Mouse (Mus musculus) central nervous system, embryonic 14 days (tissue): ENCODE results near the gene Abca6. TPM values are rescaled to one million over a fixed set of nuclear protein-coding genes. Genes with fewer than 3 reads are reported as not detected.

ENCODE experiments used
- polyA plus RNA-seq: library from polyadenylated mRNA; depleted of rRNA; stranded (reverse); fragments of >200 nt; gene quantifications from 2 replicates; pipeline ENCODE4 v1.2.3, GENCODE M21; 2012; rRNA removed

Abca6 gene
- polyA plus RNA-seq = 0.23 and 0.40 TPM in 2 replicates

DNA sequence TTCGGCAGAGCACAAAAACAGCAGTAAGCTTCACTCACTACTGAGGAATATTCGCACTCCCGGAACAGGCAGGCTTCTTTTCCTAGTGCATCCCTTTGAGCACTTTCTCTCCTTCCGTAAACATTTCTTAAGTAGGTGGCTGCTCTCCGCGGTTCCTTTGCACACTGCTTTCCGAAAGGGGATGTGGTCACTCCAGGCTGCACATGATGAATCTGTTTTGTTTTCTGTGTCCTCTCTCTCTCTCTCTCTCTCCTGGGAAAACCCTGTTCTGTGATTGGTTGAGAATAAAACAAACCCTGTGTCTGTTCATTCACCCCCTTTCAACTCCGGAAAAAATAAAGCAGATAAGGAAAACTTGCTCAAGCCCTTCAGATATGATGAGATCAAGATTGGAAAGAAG, at the start of gene Abca6:
Gene Abca6, minus strand, starts transcription at position 243 of the 400 bp plus-strand sequence.

DNA sequence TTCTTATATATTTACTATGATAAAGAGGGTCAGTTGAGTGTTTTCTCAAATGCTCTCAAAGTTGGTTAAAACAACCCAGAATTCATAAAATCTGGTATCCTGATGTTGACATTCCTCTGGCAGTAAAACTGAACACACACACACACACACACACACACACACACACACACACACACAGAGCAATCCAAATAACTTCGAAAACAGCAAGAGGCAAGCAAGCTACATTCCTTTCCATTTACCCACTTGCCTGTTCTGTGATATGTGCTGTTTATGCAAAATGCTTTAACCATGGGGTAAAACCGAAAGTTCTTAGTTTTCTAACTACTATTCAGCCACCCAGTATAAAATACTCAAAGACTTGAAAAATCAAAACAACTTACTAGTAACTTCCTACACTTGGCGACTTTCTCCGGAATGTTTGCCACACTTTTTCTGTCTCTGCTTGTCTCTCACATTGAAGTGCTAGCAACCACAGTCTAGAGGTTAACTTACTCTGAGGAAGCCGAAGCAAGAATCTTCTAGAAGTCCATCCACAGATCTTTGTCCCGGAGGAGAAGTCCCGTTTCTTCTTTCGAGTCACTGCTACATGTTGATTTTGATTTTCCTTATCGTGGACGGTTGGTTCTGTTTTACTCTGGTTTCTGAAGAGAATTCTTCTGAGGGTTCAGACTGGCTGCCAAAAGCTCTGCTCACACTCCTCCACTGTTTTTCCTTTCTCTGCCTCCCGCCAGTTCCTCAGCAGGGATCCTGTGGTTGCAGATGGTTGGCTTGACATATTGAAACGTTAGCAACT, 83.9 kb downstream of the Abca6 start, which contains the start of gene Abca9:
Gene Abca9, minus strand, starts transcription at position 738 of the 793 bp plus-strand sequence.

Other genes with a start within 250 kb of the Abca6 start
- gene Abca8a, start 155.8 kb downstream of the Abca6 start, polyA plus RNA-seq = 0.60 and 4.4 TPM in 2 replicates
- 3.4 and 4.8 TPM in 2 replicates for gene Abca9, start 83.6 kb downstream of the Abca6 start, polyA plus RNA-seq
- gene Abca5, start 85.9 kb upstream of the Abca6 start, polyA plus RNA-seq = 5.1 and 5.5 TPM in 2 replicates
- 22.2 and 29.2 TPM in 2 replicates for gene Map2k6, start 147.3 kb upstream of the Abca6 start, polyA plus RNA-seq